Mouse (Mus musculus): ENCODE measurements around the gene Poglut1. TPM values are rescaled to one million over a fixed set of nuclear protein-coding genes. Genes with fewer than 3 reads are reported as not detected.

Gene Poglut1
- polyA plus RNA-seq, 1 experiment from 2014 or later = 75.5 TPM

DNA sequence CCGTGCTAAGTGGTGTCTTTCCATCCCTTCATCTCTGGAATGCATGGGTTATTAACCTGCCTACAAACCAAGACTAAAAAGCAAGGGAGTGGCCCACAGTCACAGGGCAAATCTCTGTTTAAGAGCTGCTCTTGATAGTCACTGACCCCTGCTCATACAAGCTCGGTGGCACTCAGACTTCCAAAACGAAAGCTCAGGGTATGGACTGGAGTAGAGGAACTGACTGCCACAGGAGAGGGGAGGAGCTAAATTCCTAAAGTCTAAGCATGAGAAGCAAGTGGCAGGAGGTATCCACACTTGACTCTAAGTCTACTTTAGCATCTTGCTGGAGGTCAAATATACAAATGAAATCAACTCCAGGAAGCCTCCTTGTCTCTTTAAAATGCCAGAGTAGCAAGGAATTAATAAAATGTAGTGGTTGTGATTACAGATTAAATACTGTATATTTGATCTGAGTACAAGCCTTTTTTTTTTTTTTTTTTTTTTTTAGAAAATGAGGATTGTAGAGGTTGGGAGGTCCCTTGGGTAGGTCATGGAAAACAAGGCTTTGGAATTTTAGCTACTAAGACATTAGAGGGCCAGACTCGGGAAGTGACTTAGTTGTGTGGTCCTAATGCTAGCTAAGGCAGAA, 74.3 kb downstream of the Poglut1 start:
- Histone ChIP-seq H3K27me3 (ENCODE audit: control insufficient read depth, insufficient read depth, low read length) (no peaks in the 10 kb centered on the region), H3K27ac (ENCODE audit: low read depth, low read length) (no peak overlapping the region), H3K9me3 (ENCODE audit: control insufficient read depth, low read length) (no peaks in the 10 kb centered on the region), H3K4me3 (ENCODE audit: low read depth, low read length) (no peak overlapping the region), H3K9ac (ENCODE audit: low read length) (no peak overlapping the region; the same call in 1 of the 2 replicates), H3K36me3 (ENCODE audit: control insufficient read depth, insufficient read depth, low read length) (no peaks in the 10 kb centered on the region), H3K4me2 (ENCODE audit: low read depth, low read length, severe bottlenecking) (peak overlapping the region; percentile 63; the same call in 1 of the 2 replicates), H3K4me1 (replicated peaks; ENCODE audit: control insufficient read depth, insufficient read depth, low read length) (peaks cover 2% of the 10 kb centered on the region; the same call in 1 of the 2 replicates)
- ATAC-seq (replicated peaks; ENCODE audit: low FRiP score) (no peak), DNase-seq (ENCODE audit: low spot score) (no peak)
- WGBS = 60% methylated on average over 4 of the region's 4 CpGs

Other genes with a start within 250 kb of the Poglut1 start
- gene Maats1, start 208.1 kb downstream of the Poglut1 start, polyA plus RNA-seq (2014; fragmentation: Nextera tagmentation; extraction: Ambion mirVana) = 0.39 and 0.41 TPM in 2 replicates
- 118 and 119 TPM in 2 replicates for gene Cox17, start 203.3 kb downstream of the Poglut1 start, polyA plus RNA-seq (2014; fragmentation: Nextera tagmentation; extraction: Ambion mirVana)
- not detected in 2 replicates for gene Gm21987, start 203.2 kb downstream of the Poglut1 start, polyA plus RNA-seq (2014; fragmentation: Nextera tagmentation; extraction: Ambion mirVana)
- 0.56 and 1.4 TPM in 2 replicates for gene Popdc2, start 188.0 kb downstream of the Poglut1 start, polyA plus RNA-seq (2014; fragmentation: Nextera tagmentation; extraction: Ambion mirVana)
- gene Pla1a, start 117.1 kb downstream of the Poglut1 start, polyA plus RNA-seq (2014; fragmentation: Nextera tagmentation; extraction: Ambion mirVana) = 0.15 and 0.25 TPM in 2 replicates
- 135 and 137 TPM in 2 replicates for gene Adprh, start 97.6 kb downstream of the Poglut1 start, polyA plus RNA-seq (2014; fragmentation: Nextera tagmentation; extraction: Ambion mirVana)
- 0.45 and 0.73 TPM in 2 replicates for gene Cd80, start 94.7 kb downstream of the Poglut1 start, polyA plus RNA-seq (2014; fragmentation: Nextera tagmentation; extraction: Ambion mirVana)
- gene Timmdc1, start 27.6 kb downstream of the Poglut1 start, polyA plus RNA-seq (2014; fragmentation: Nextera tagmentation; extraction: Ambion mirVana) = 30.2 and 31.3 TPM in 2 replicates
- 77.6 and 85.0 TPM in 2 replicates for gene Tmem39a, start 8.4 kb upstream of the Poglut1 start, polyA plus RNA-seq (2014; fragmentation: Nextera tagmentation; extraction: Ambion mirVana)
- gene Arhgap31, start 163.0 kb upstream of the Poglut1 start, polyA plus RNA-seq (2014; fragmentation: Nextera tagmentation; extraction: Ambion mirVana) = 9.2 and 10.8 TPM in 2 replicates
- gene B4galt4, start 192.0 kb upstream of the Poglut1 start, polyA plus RNA-seq (2014; fragmentation: Nextera tagmentation; extraction: Ambion mirVana) = 28.3 and 29.9 TPM in 2 replicates